Mouse (Mus musculus): ENCODE results near the gene Lgr6. TPM values are rescaled to one million over a fixed set of nuclear protein-coding genes. Genes with fewer than 3 reads are reported as not detected.

Gene Lgr6
- total and polyA plus RNA-seq, 2 experiments from 2014 or later, result 3.8 to 8.6 TPM

DNA sequence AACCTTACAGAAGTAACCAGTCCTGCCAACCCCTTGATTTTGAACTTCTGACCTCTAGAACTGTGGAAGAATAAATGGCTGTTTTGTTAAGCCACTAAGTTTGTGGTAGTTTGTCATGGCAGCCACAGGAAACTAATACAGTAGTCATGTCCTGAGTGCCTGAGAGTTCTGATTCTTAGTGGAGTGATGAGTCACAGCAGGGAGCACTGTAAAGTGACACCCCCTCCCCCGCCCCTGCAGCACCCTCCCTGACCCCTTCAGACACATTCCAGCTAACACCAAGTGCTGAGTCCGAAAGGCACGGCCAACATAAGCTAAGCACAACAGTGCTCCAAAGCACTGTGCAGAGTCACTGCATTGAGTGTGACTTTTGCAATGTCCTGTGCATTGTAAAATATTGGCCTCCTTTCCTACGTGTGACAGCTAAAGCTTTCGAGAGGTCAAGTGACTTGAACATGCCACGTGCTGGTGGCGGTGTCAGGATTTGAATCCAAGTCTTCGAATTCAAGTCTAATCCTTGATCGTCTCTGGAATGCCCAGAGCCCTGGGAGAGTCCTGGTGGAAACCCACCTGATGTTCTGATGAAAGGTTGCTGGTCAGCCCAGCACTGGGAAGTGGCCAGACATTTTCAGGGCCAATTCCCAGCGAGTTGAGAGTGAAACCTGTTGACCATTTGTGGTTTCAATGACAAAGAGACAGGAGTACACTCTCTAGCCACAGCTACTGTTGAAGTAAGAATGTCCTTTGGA lies 88.0 kb downstream of the Lgr6 start:
- 65% methylated on average over 10 of the region's 10 CpGs for WGBS
- TF ChIP-seq CTCF (IDR thresholded peaks at IDR 0.05; ENCODE audit: low read depth), result no peak
- TF ChIP-seq EP300 (IDR thresholded peaks at IDR 0.05; ENCODE audit: low read depth), result no peak
- Histone ChIP-seq H3K9me3 (replicated peaks; ENCODE audit: control insufficient read depth, low read length) (no peaks in the 10 kb centered on the region), H3K4me2 (ENCODE audit: low read depth, low read length) (no peak overlapping the region), H3K36me3 (replicated peaks; ENCODE audit: control insufficient read depth, insufficient read depth, low read length) (no peaks in the 10 kb centered on the region), H3K27me3 (ENCODE audit: control insufficient read depth, insufficient read depth, low read length) (no peaks in the 10 kb centered on the region), H3K27ac (ENCODE audit: low read depth) (peak overlapping the region; percentile 40), H3K4me3 (ENCODE audit: low read depth, low read length) (no peak overlapping the region), H3K4me1 (ENCODE audit: control insufficient read depth, insufficient read depth) (peaks cover 61% of the 10 kb centered on the region), H3K9ac (replicated peaks; ENCODE audit: low read depth, low read length) (no peak overlapping the region)
- ATAC-seq (ENCODE audit: insufficient read depth, low read depth), result no peak
- DNase-seq (ENCODE audit: low spot score), result no peak

DNA sequence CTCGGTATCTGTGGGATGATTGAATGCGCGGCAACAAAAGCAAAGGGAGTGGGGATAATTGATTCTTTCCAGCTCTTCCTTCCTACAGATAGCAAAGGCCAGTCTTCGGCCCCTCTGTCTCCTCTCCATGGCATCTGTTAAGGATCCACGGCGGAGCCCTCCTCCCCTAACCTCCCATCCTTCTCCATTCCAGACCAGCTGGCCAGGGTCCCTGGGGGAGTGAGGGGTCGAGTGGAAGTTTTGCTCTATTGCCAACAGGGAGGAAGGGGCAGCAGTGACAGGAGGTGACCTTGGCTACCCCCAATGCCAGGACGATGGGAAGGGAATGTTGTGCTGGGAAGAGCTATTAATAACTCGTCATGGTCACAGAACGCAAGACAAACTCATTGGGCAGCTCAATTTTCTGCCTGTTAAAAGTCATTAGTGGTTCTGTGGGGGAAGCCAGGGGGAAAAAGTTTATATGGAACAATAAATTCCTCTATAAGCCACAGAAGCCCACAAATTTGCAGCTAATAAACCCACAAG lies 90.1 kb downstream of the Lgr6 start:
- 28% methylated on average over 10 of the region's 10 CpGs for WGBS
- H3K4me1 ChIP-seq (ENCODE audit: control insufficient read depth, insufficient read depth), result peaks cover 61% of the 10 kb centered on the region
- no peaks in the 10 kb centered on the region for H3K27me3 ChIP-seq (ENCODE audit: control insufficient read depth, insufficient read depth, low read length)

DNA sequence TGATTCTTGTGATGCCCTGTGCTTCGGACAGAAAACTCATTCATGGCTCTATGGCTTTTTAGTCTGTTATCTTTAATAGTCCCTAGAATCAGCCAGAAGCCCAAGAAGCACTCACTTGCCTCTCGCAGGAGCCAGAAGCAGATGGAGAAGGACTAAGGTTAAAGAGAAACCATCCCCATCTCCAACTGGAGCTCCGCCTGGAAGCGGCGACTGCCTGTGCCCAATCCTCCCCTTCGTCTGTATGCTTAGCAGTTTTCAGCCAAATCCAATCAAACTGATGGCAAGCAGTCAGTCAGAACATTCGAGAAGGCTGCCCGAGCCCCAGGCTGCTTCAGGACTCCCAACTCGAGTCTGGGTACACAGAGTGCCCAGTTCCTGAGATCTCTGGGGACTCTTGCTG lies 92.6 kb downstream of the Lgr6 start:
- no peak for TF ChIP-seq EP300 (IDR thresholded peaks at IDR 0.05; ENCODE audit: low read depth)
- TF ChIP-seq CTCF (IDR thresholded peaks at IDR 0.05; ENCODE audit: low read depth), result no peak
- ATAC-seq (ENCODE audit: insufficient read depth, low read depth), result no peak

More for the DNA sequence above, 90.1 kb downstream of the Lgr6 start:
- DNase-seq (ENCODE audit: low spot score) (peak; percentile 70), ATAC-seq (ENCODE audit: insufficient read depth, low read depth) (peak; percentile 68)
- Histone ChIP-seq H3K9me3 (replicated peaks; ENCODE audit: control insufficient read depth, low read length) (no peaks in the 10 kb centered on the region), H3K4me2 (ENCODE audit: low read depth, low read length) (no peak overlapping the region), H3K4me3 (ENCODE audit: low read depth, low read length) (no peak overlapping the region), H3K27ac (ENCODE audit: low read depth) (peak overlapping the region; percentile 73), H3K9ac (replicated peaks; ENCODE audit: low read depth, low read length) (0 out of 2 replicates have a peak overlapping the region, but pooled peaks have one; percentile 10), H3K36me3 (replicated peaks; ENCODE audit: control insufficient read depth, insufficient read depth, low read length) (no peaks in the 10 kb centered on the region)
- no peak for TF ChIP-seq CTCF (IDR thresholded peaks at IDR 0.05; ENCODE audit: low read depth)
- no peak for TF ChIP-seq EP300 (IDR thresholded peaks at IDR 0.05; ENCODE audit: low read depth)

DNA sequence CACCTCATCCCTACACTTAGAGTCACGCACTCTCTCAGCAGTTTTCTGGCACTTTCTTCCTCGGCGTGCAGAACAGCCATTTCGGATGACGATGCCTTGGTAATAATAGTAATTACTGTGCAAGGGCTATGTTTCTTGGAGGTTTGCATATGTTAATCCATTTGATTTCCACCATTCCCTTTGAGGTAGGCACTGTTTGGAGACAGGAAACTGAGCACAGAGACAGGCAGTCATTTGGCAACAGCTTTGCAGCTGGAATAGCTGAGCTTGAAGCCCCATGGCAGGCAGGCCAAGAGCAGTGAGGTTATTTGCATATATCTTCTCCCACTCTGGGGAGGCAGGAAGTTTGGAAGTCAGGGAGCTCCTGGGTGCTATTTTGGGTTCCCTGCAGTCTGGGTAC lies 93.2 kb downstream of the Lgr6 start:
- ATAC-seq (ENCODE audit: insufficient read depth, low read depth) (no peak), DNase-seq (ENCODE audit: low spot score) (no peak)
- Histone ChIP-seq H3K4me3 (ENCODE audit: low read depth, low read length) (no peak overlapping the region), H3K4me1 (ENCODE audit: control insufficient read depth, insufficient read depth) (peaks cover 43% of the 10 kb centered on the region), H3K9me3 (replicated peaks; ENCODE audit: control insufficient read depth, low read length) (no peaks in the 10 kb centered on the region), H3K27ac (ENCODE audit: low read depth) (peak overlapping the region; percentile 3), H3K27me3 (ENCODE audit: control insufficient read depth, insufficient read depth, low read length) (no peaks in the 10 kb centered on the region), H3K36me3 (replicated peaks; ENCODE audit: control insufficient read depth, insufficient read depth, low read length) (no peaks in the 10 kb centered on the region), H3K4me2 (ENCODE audit: low read depth, low read length) (no peak overlapping the region), H3K9ac (replicated peaks; ENCODE audit: low read depth, low read length) (no peak overlapping the region)
- WGBS, result 87% methylated on average over 5 of the region's 5 CpGs
- TF ChIP-seq EP300 (IDR thresholded peaks at IDR 0.05; ENCODE audit: low read depth) (no peak), CTCF (IDR thresholded peaks at IDR 0.05; ENCODE audit: low read depth) (no peak)

More for the DNA sequence above, 92.6 kb downstream of the Lgr6 start:
- Histone ChIP-seq H3K4me2 (ENCODE audit: low read depth, low read length) (no peak overlapping the region), H3K4me3 (ENCODE audit: low read depth, low read length) (no peak overlapping the region), H3K36me3 (replicated peaks; ENCODE audit: control insufficient read depth, insufficient read depth, low read length) (no peaks in the 10 kb centered on the region), H3K9me3 (replicated peaks; ENCODE audit: control insufficient read depth, low read length) (no peaks in the 10 kb centered on the region), H3K27ac (ENCODE audit: low read depth) (peak overlapping the region; percentile 3), H3K27me3 (ENCODE audit: control insufficient read depth, insufficient read depth, low read length) (no peaks in the 10 kb centered on the region), H3K4me1 (ENCODE audit: control insufficient read depth, insufficient read depth) (peaks cover 48% of the 10 kb centered on the region), H3K9ac (replicated peaks; ENCODE audit: low read depth, low read length) (no peak overlapping the region)
- WGBS, result 81% methylated on average over 9 of the region's 9 CpGs
- no peak for DNase-seq (ENCODE audit: low spot score)

DNA sequence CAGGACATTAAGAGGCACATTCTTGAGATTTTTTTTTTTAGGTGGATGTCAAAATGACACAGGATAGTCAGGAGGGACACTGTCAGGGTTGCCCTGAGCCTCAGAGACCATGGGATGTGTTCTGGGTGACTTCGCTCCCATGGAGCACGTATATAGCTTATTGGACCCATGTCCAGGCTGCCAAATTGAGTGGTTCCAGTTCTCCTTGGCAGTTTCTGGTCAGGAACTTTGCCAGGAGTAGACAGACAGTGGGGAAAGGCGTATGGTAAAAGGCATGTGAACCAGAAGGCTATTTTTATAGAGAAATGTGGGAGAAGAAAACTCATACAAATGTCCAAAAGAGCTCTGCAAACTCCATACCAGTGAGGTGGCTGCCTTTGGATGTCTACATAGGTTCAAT lies 95.2 kb downstream of the Lgr6 start:
- H3K36me3 ChIP-seq (replicated peaks; ENCODE audit: control insufficient read depth, insufficient read depth, low read length), result no peaks in the 10 kb centered on the region
- no peaks in the 10 kb centered on the region for H3K27me3 ChIP-seq (ENCODE audit: control insufficient read depth, insufficient read depth, low read length)
- DNase-seq (ENCODE audit: low spot score) (no peak), ATAC-seq (ENCODE audit: insufficient read depth, low read depth) (no peak)
- TF ChIP-seq EP300 (IDR thresholded peaks at IDR 0.05; ENCODE audit: low read depth) (no peak), CTCF (IDR thresholded peaks at IDR 0.05; ENCODE audit: low read depth) (no peak)
- H3K27ac ChIP-seq (ENCODE audit: low read depth), result 0 out of 2 replicates have a peak overlapping the region, but pooled peaks have one; percentile 44
- H3K9ac ChIP-seq (replicated peaks; ENCODE audit: low read depth, low read length), result no peak overlapping the region
- H3K4me1 ChIP-seq (ENCODE audit: control insufficient read depth, insufficient read depth), result peaks cover 39% of the 10 kb centered on the region
- no peak overlapping the region for H3K4me2 ChIP-seq (ENCODE audit: low read depth, low read length)
- 45% methylated on average over 3 of the region's 3 CpGs for WGBS
- no peaks in the 10 kb centered on the region for H3K9me3 ChIP-seq (replicated peaks; ENCODE audit: control insufficient read depth, low read length)
- H3K4me3 ChIP-seq (ENCODE audit: low read depth, low read length), result no peak overlapping the region

Measured in heart, postnatal 0 days (tissue).